Mouse (Mus musculus) NIH3T3 (cell line): ENCODE results near the gene Fermt1.

ENCODE experiments used
- DNase-seq: peaks from one replicate; pipeline ENCODE4 v3.0.0-alpha.2; 2012; ENCODE audit warnings: low read depth

Fermt1 gene

DNA sequence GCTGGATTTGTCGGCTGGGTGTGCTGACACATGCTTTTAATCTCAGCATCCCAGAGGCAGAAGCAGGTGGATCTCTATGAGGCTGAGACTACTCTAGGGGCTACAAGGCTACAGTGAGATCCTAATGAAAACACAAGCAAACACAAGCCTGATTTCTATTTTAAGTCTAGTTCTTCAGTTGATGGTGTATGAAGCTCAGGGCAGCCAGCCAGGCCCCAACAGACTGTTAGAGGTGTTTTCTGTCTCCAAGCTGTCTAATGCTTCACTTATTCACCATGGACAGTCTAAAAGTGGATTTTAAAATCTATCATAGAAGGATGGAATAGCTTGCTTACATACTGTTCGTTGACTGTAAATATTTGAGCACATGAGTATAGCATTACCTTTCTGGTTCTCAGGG lies 84.2 kb downstream of the Fermt1 start:
- DNase-seq: no peak

DNA sequence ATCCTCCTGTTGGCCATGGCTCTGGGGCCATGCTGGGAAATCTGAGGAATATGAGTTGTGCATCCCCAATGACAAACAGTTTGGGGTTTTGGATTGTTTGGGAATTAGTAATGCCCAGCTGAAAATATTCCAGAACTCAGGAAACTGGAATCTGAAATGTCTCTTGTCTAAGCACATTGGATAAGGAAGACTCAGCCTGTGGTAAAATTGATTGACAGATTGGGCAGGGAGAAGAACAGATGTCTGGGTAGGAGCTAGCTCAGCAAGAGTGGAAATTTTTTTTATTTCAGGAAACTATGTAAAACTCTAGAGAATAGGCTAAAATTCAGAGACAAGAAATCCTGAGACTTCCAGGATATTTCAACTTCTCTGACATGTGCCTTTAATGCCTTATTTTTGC lies 85.3 kb downstream of the Fermt1 start:
- peak; percentile 25 for DNase-seq

GRCm38 (mm10) chr2:132856333-132856732 lies 89.4 kb downstream of the Fermt1 start:
- peak; percentile 10 for DNase-seq
